In the genomic region with DNA sequence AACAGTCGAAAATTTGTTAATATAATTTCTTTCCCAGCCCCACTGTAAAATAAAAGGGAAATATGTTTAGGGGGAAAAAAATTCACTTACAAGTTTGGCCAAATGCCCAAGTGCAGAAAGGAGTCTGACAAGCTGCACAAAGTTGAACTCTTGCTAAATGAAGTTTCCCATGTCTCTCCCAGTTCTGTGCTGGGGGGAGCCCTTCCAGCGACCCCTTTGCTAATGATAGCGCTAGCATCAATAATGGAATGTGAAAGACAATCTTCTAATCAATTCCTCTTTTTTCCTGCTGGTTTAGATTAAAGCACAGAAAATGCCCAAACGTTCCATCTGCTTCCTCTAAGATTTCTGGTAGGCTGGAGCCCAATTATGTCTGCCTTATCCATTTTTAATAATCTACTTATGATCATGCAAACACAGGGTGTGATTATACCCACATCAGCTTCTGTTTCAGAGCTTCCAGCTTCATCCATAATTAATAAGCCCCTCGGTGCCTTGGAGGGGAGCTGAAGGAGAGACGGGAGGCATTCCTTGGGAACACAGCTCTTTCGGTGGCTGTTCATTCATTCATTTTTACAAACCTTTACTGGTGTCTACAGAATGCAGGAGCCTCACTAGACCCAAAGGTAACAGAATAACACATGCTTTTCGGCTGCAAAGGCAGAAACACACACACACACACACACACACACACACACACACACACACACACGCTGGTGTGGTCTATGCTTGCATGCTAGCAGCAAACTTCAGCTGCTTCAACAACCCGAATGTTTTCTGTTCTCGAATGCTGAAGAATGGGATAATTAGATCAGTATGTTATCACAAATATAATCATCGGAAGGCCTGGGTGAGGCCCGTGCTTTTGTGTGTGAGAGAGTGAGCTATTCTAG, we compare ENCODE assay signal across 16 mouse cellular contexts. TPM values are rescaled to one million over a fixed set of nuclear protein-coding genes. Genes with fewer than 3 reads are reported as not detected.
DNase-seq lines count a peak whose midpoint lies in the region; ATAC-seq lines count a peak whose summit lies in the region.
"Had no signal": no experiment of that assay in that cellular context is flagged by ENCODE, and none has a peak within 500 bp of the region (broad histone marks: within the 10 kb centered on the region; RNA-seq: fewer than 3 reads in every experiment).

No protein-coding gene starts in this region.

- no peaks in the 10 kb centered on the region for H3K27me3 ChIP-seq in midbrain, embryonic 11.5 days (ENCODE audit: control insufficient read depth, insufficient read depth, low read length)
- H3K27me3 ChIP-seq in midbrain, embryonic 10.5 days (ENCODE audit: low read depth, poor library complexity, severe bottlenecking), result no peaks in the 10 kb centered on the region

- H3K9me3 ChIP-seq in midbrain, embryonic 11.5 days (ENCODE audit: control insufficient read depth, low read length), result no peaks in the 10 kb centered on the region
- H3K9me3 ChIP-seq in midbrain, embryonic 10.5 days (replicated peaks), result no peaks in the 10 kb centered on the region

- 57% methylated on average over 13 of the region's 13 CpGs for WGBS in midbrain, embryonic 11.5 days
- WGBS in midbrain, embryonic 10.5 days, result 75% methylated on average over 13 of the region's 13 CpGs

- 0 out of 2 replicates have a peak, but pooled peaks have one; percentile 38 for ATAC-seq in midbrain, embryonic 11.5 days (ENCODE audit: low FRiP score)
- ATAC-seq: inflammation-experienced regulatory T-cells, adult 6 months had no signal

- peak; percentile 11 for DNase-seq in embryo, embryonic 11 days
- DNase-seq in embryo, embryonic 9.5 days (ENCODE audit: extremely low spot score), result no peak
- peak; percentile 78 for DNase-seq in midbrain, embryonic 11.5 days (ENCODE audit: low spot score, missing footprints)
- DNase-seq in midbrain, embryonic 10.5 days (ENCODE audit: low spot score), result no peak
- peak; percentile 15 for DNase-seq in mesoderm, embryonic 11.5 days (ENCODE audit: low read depth, low spot score)
- DNase-seq in thymus, postnatal 0 days (ENCODE audit: low spot score), result no peak
- DNase-seq in thymus, postnatal 4 days, result no peak
- no peak for DNase-seq in spleen, adult 12 weeks (ENCODE audit: low spot score)
- DNase-seq: adrenal gland, postnatal 10 days; cerebellum, adult 11 months; gastrocnemius, postnatal 25 days; kidney, postnatal 10 days had no signal

- no peak overlapping the region for H3K9ac ChIP-seq in midbrain, embryonic 11.5 days (ENCODE audit: low read length)

- H3K27ac ChIP-seq in midbrain, embryonic 11.5 days (ENCODE audit: low read depth, low read length), result no peak overlapping the region
- no peak overlapping the region for H3K27ac ChIP-seq in midbrain, embryonic 10.5 days (replicated peaks)
- H3K27ac ChIP-seq: left cerebral cortex, adult 2 months; stomach, postnatal 0 days had no signal

- H3K4me2 ChIP-seq in midbrain, embryonic 11.5 days, result no peak overlapping the region

- no peaks in the 10 kb centered on the region for H3K4me1 ChIP-seq in midbrain, embryonic 11.5 days (ENCODE audit: control insufficient read depth, insufficient read depth, low read length)
- H3K4me1 ChIP-seq in midbrain, embryonic 10.5 days, result peaks cover 8% of the 10 kb centered on the region; the same call in 1 of the 2 replicates

- no peak overlapping the region for H3K4me3 ChIP-seq in midbrain, embryonic 11.5 days (ENCODE audit: low read depth, low read length)
- no peak overlapping the region for H3K4me3 ChIP-seq in midbrain, embryonic 10.5 days
- H3K4me3 ChIP-seq: left cerebral cortex, adult 2 months had no signal

- H3K36me3 ChIP-seq in midbrain, embryonic 11.5 days (ENCODE audit: control insufficient read depth, insufficient read depth, low read length), result no peaks in the 10 kb centered on the region
- no peaks in the 10 kb centered on the region for H3K36me3 ChIP-seq in midbrain, embryonic 10.5 days

RNA-seq across cellular contexts. Expression of gene Hs3st2, which starts 59.5 kb away (rescaled TPM):
- 0.70 and 1.2 TPM in 2 replicates for polyA plus RNA-seq in midbrain, embryonic 11.5 days (2014; fragmentation: Nextera tagmentation; extraction: Ambion mirVana)
- 0.25 and 0.50 TPM in 2 replicates for polyA plus RNA-seq in midbrain, embryonic 10.5 days (2016; fragmentation: Nextera tagmentation; extraction: Ambion mirVana)
- polyA plus RNA-seq in thymus, postnatal 0 days (2015; fragmentation: Nextera tagmentation; extraction: Ambion mirVana), result not detected in 2 replicates
- polyA plus RNA-seq: inflammation-experienced regulatory T-cells, adult 6 months; liver, adult 2 months had no signal

Comparison
In these comparisons a context has a peak if more than half of its experiments do, and no peak if none do; other contexts are left out.
1. DNase-seq: peak in embryo, embryonic 11 days (single experiment), midbrain, embryonic 11.5 days (single experiment) and mesoderm, embryonic 11.5 days (single experiment); none in embryo, embryonic 9.5 days (single experiment), midbrain, embryonic 10.5 days (single experiment), thymus, postnatal 0 days (single experiment), thymus, postnatal 4 days (single experiment) and spleen, adult 12 weeks (single experiment).